Mouse (Mus musculus) liver, embryonic 14.5 days (tissue): ENCODE results near the gene Scgb3a1. TPM values are rescaled to one million over a fixed set of nuclear protein-coding genes. Genes with fewer than 3 reads are reported as not detected.

Experiments used
- ATAC-seq: fragments of 200-750 bp; cut with Nextera tagmentation; 2 replicates; pipeline ENCODE4 v1.8.0; 2017; ENCODE audit warnings: moderate number of reproducible peaks, mild to moderate bottlenecking, moderate library complexity; ENCODE audit not compliant: insufficient read depth
- DNase-seq, 3 experiments: peaks; one replicate each; pipeline ENCODE4 v3.0.0-alpha.2; 2012 to 2013; ENCODE audit warnings: low read depth in 3 of 3, low spot score in 3 of 3
- H3K27ac ChIP-seq: fragments of 300-500 bp; sonication (generic); 2 replicates; pipeline ENCODE4 v1.5.1; 2014; ENCODE audit warnings: moderate library complexity, mild to moderate bottlenecking, control low read depth, inconsistent platforms
- H3K27me3 ChIP-seq: fragments of 300-500 bp; sonication (generic); 2 replicates; pipeline ENCODE4 v1.6.1; 2014; ENCODE audit warnings: mild to moderate bottlenecking, low read length, moderate library complexity; ENCODE audit not compliant: control insufficient read depth, insufficient read depth
- H3K36me3 ChIP-seq: fragments of 300-500 bp; sonication (generic); replicated peaks from 2 replicates; pipeline ENCODE4 v1.6.1; 2014; ENCODE audit warnings: low read depth; ENCODE audit not compliant: control insufficient read depth, insufficient read depth
- H3K4me1 ChIP-seq, 2 experiments: fragments of 200-500 bp in 1 of 2; fragments of 300-500 bp in 1 of 2; sonication (generic) in 1 of 2; replicated peaks; 2 replicates each; pipeline ENCODE4 v1.6.1; 2012 to 2014; ENCODE audit warnings: antibody characterized with exemption in 1 of 2, inconsistent platforms in 1 of 2, low read length in 1 of 2; ENCODE audit not compliant: control insufficient read depth in 2 of 2, insufficient read depth in 2 of 2
- H3K4me2 ChIP-seq: fragments of 300-500 bp; sonication (generic); 2 replicates; pipeline ENCODE4 v1.6.1; 2014; ENCODE audit warnings: low read depth, mild to moderate bottlenecking, control low read depth, moderate library complexity
- H3K4me3 ChIP-seq, 2 experiments: fragments of 200-500 bp in 1 of 2; fragments of 300-500 bp in 1 of 2; sonication (generic) in 1 of 2; 2 replicates each; pipeline ENCODE4 v1.5.1; 2012 to 2014; ENCODE audit warnings: low read depth in 2 of 2, low read length in 2 of 2, mild to moderate bottlenecking in 2 of 2, control low read depth in 1 of 2, inconsistent platforms in 1 of 2, moderate library complexity in 1 of 2; ENCODE audit not compliant: insufficient read depth in 1 of 2
- H3K9ac ChIP-seq: fragments of 300-500 bp; sonication (generic); replicated peaks from 2 replicates; pipeline ENCODE4 v1.6.1; 2014; ENCODE audit warnings: mild to moderate bottlenecking, control low read depth, moderate library complexity
- H3K9me3 ChIP-seq: fragments of 300-500 bp; sonication (generic); 2 replicates; pipeline ENCODE4 v1.6.1; 2016; ENCODE audit warnings: low read length, mixed read lengths; ENCODE audit not compliant: control insufficient read depth
- CTCF ChIP-seq: IDR thresholded peaks from 2 replicates; pipeline ENCODE4 v1.5.1; 2016; ENCODE audit warnings: antibody characterized with exemption, low read depth, control low read depth
- EP300 ChIP-seq: IDR thresholded peaks from 2 replicates; pipeline ENCODE4 v1.6.1; 2016; ENCODE audit warnings: antibody characterized with exemption, low read depth
- WGBS: fragments of 180-500 bp; shearing (Covaris S2); extraction: QIAGEN DNeasy Blood & Tissue Kit; methylation state at CpG from one replicate; pipeline ENCODE4 v1.1.7; 2014; ENCODE audit not compliant: insufficient replicate concordance; 5-methylcytosine and 5-hydroxymethylcytosine counted together
- polyA plus RNA-seq, 2 experiments: library from polyadenylated mRNA; depleted of rRNA in 1 of 2; stranded (reverse) in 1 of 2; unstranded in 1 of 2; fragments of >200 nt; fragmentation: Nextera tagmentation in 1 of 2; extraction: Ambion mirVana in 1 of 2; gene quantifications; 2 replicates each; pipeline versions ENCODE4 v1.2.1 to v1.2.3; 2012 to 2014

Gene Scgb3a1
- polyA plus RNA-seq, 2 experiments = not detected

- peaks cover 23% of the 10 kb centered on the region; the same call in 1 of the 2 replicates for H3K36me3 ChIP-seq
- no peak overlapping the region for H3K9ac ChIP-seq
- no peak overlapping the region for H3K4me2 ChIP-seq
- H3K4me1 ChIP-seq = peaks cover 14 to 25% of the 10 kb centered on the region in 2 experiments
- ATAC-seq = no peak
- no peak for DNase-seq
- no peak overlapping the region for H3K27ac ChIP-seq
- H3K9me3 ChIP-seq = no peaks in the 10 kb centered on the region
- H3K27me3 ChIP-seq = no peaks in the 10 kb centered on the region
- H3K4me3 ChIP-seq = no peak overlapping the region
- TF ChIP-seq CTCF (no peak), EP300 (no peak)
- 50% methylated on average over 2 of the region's 2 CpGs for WGBS
Observed at GRCm38 (mm10) chr11:49707834-49708233, 44.4 kb downstream of the Scgb3a1 start.

GRCm38 (mm10) chr11:49710664-49711063 lies 47.3 kb downstream of the Scgb3a1 start:
- H3K9ac ChIP-seq = no peak overlapping the region; the same call in 1 of the 2 replicates
- peaks cover 14% of the 10 kb centered on the region; the same call in 1 of the 2 replicates for H3K36me3 ChIP-seq
- H3K27me3 ChIP-seq = no peaks in the 10 kb centered on the region
- H3K9me3 ChIP-seq = no peaks in the 10 kb centered on the region
- H3K4me3 ChIP-seq = peak overlapping the region in 1 of 2 experiments; percentile 97; a peak in 2 of 4 replicates
- H3K4me1 ChIP-seq = peaks cover 23 to 33% of the 10 kb centered on the region in 2 experiments
- H3K4me2 ChIP-seq = peak overlapping the region; percentile 78
- H3K27ac ChIP-seq = no peak overlapping the region
- WGBS = 72% methylated on average over 2 of the region's 2 CpGs
- DNase-seq = no peak
- no peak for ATAC-seq
- TF ChIP-seq EP300 (no peak), CTCF (no peak)

- Histone ChIP-seq H3K36me3 (peaks cover 6% of the 10 kb centered on the region; the same call in 1 of the 2 replicates), H3K4me1 (peaks cover 23 to 33% of the 10 kb centered on the region in 2 experiments), H3K27me3 (no peaks in the 10 kb centered on the region), H3K9me3 (no peaks in the 10 kb centered on the region), H3K9ac (peak overlapping the region; percentile 99), H3K4me3 (peak overlapping the region; percentile 81 to 97), H3K27ac (peak overlapping the region; percentile 89), H3K4me2 (peak overlapping the region; percentile 78)
- peak; percentile 42 for ATAC-seq
- under 1% methylated on average over 66 of the region's 70 CpGs for WGBS
- TF ChIP-seq EP300 = no peak
- no peak for TF ChIP-seq CTCF
- DNase-seq = peak in 1 of 3 experiments; percentile 16
Observed at GRCm38 (mm10) chr11:49711981-49712554, 48.7 kb downstream of the Scgb3a1 start.

GRCm38 (mm10) chr11:49712555-49713335 lies 49.3 kb downstream of the Scgb3a1 start, which contains the start of gene Cnot6:
Cnot6 (minus strand) TSS chr11:49712723.
- WGBS = 1% methylated on average over 63 of the region's 65 CpGs
- Histone ChIP-seq H3K36me3 (peaks cover 2% of the 10 kb centered on the region; the same call in 1 of the 2 replicates), H3K4me3 (peak within 1 kb of the TSS; percentile 81 to 97), H3K27ac (peak within 1 kb of the TSS; percentile 89), H3K27me3 (no peaks in the 10 kb centered on the region), H3K9me3 (no peaks in the 10 kb centered on the region), H3K4me1 (peaks cover 23 to 30% of the 10 kb centered on the region in 2 experiments), H3K4me2 (peak within 1 kb of the TSS; percentile 99), H3K9ac (peak within 1 kb of the TSS; percentile 99)
- DNase-seq (peak; percentile 96 to 97 (median 96)), ATAC-seq (peak; percentile 93)
- TF ChIP-seq EP300 (peak; percentile 45; the same call in 1 of the 2 replicates), CTCF (no peak)
